Mouse (Mus musculus) lung, postnatal 25 days (tissue): ENCODE data around the gene Hk1.

ENCODE experiments used
- DNase-seq: peaks from one replicate; pipeline ENCODE4 v3.0.0; 2022; ENCODE audit warnings: low spot score

Gene Hk1

GRCm38 (mm10) chr10:62319154-62319553 lies 60.6 kb downstream of the Hk1 start:
- no peak for DNase-seq

- no peak for DNase-seq
Observed at GRCm38 (mm10) chr10:62316467-62316866, 63.2 kb downstream of the Hk1 start.

GRCm38 (mm10) chr10:62313885-62314424 lies 65.8 kb downstream of the Hk1 start:
- no peak for DNase-seq

GRCm38 (mm10) chr10:62313140-62313539 lies 66.6 kb downstream of the Hk1 start:
- no peak for DNase-seq

- DNase-seq, result peak; percentile 79
Observed at GRCm38 (mm10) chr10:62311464-62311863, 68.2 kb downstream of the Hk1 start.

GRCm38 (mm10) chr10:62310259-62311039 lies 69.3 kb downstream of the Hk1 start:
- DNase-seq, result no peak

- no peak for DNase-seq
Observed at GRCm38 (mm10) chr10:62309593-62309992, 70.1 kb downstream of the Hk1 start.

GRCm38 (mm10) chr10:62308896-62309491 lies 70.7 kb downstream of the Hk1 start:
- DNase-seq, result no peak

GRCm38 (mm10) chr10:62306483-62306882 lies 73.2 kb downstream of the Hk1 start:
- DNase-seq, result no peak

GRCm38 (mm10) chr10:62305090-62305489 lies 74.6 kb downstream of the Hk1 start:
- DNase-seq, result no peak

GRCm38 (mm10) chr10:62300006-62300827 lies 79.5 kb downstream of the Hk1 start:
- no peak for DNase-seq

GRCm38 (mm10) chr10:62296086-62296872 lies 83.4 kb downstream of the Hk1 start:
- DNase-seq, result no peak

- no peak for DNase-seq
Observed at GRCm38 (mm10) chr10:62294112-62294511, 85.6 kb downstream of the Hk1 start.

GRCm38 (mm10) chr10:62287460-62288124 lies 92.1 kb downstream of the Hk1 start:
- DNase-seq, result no peak

- DNase-seq, result no peak
Observed at GRCm38 (mm10) chr10:62283206-62283792, 96.4 kb downstream of the Hk1 start.

- DNase-seq, result no peak
Observed at GRCm38 (mm10) chr10:62282782-62283181, 96.9 kb downstream of the Hk1 start.

GRCm38 (mm10) chr10:62279671-62280070 lies 100.0 kb downstream of the Hk1 start:
- no peak for DNase-seq

GRCm38 (mm10) chr10:62279066-62279465 lies 100.6 kb downstream of the Hk1 start:
- no peak for DNase-seq

GRCm38 (mm10) chr10:62277499-62278293 lies 102.0 kb downstream of the Hk1 start:
- no peak for DNase-seq

GRCm38 (mm10) chr10:62275235-62275634 lies 104.5 kb downstream of the Hk1 start:
- DNase-seq, result peak; percentile 87
